1 mouse cellular context compared by ENCODE assay signal in the genomic region with DNA sequence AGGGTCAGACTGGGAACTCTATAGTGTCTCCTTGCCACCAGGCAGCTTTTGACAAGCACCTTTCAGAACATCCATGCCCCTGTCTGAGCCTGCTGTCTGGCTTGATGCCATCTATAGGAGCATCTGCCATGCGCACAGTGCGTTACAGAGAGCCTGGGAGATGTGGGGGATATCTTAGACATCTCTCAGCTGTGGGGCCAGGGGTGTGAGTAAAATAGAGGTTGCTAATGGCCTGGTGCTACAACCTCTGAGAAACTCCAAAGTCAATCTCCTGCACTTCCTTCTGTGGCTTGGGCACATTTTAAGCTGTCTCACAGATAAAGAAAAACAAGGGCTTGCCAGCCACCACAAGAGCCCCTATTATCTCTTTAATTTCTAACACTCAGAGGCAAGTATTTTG.
TF ChIP-seq lines count a peak whose summit lies in the region.

No protein-coding gene starts in this region.

TF ChIP-seq in MEL, 35 proteins besides CTCF, POLR2A, EP300 and RAD21 (continued from another document):
- TF ChIP-seq MAFK (IDR thresholded peaks at IDR 0.05; ENCODE audit: borderline replicate concordance, low read depth, low read length): peak; percentile 46; the same call in 1 of the 2 replicates
- peak; percentile 95 for TF ChIP-seq RCOR1 (IDR thresholded peaks at IDR 0.05; ENCODE audit: low read depth, low read length)
- peak; percentile 90 for TF ChIP-seq ETS1 (IDR thresholded peaks at IDR 0.05; ENCODE audit: low read depth, low read length)
- TF ChIP-seq TCF12 (IDR thresholded peaks at IDR 0.05; ENCODE audit: low read depth, low read length): peak; percentile 45; the same call in 1 of the 2 replicates
- TF ChIP-seq MAZ (IDR thresholded peaks at IDR 0.05; ENCODE audit: low read depth, low read length): no peak
- no peak for TF ChIP-seq JUND (IDR thresholded peaks at IDR 0.05; ENCODE audit: low read depth, low read length)
- TF ChIP-seq NRF1 (IDR thresholded peaks at IDR 0.05; ENCODE audit: insufficient read depth, low read depth, low read length, poor library complexity, severe bottlenecking): peak; percentile 32; the same call in 1 of the 2 replicates
- TF ChIP-seq TBP (IDR thresholded peaks at IDR 0.05; ENCODE audit: low read depth, low read length): no peak
- no peak for TF ChIP-seq MEF2A (IDR thresholded peaks at IDR 0.05; ENCODE audit: extremely low read depth, insufficient replicate concordance, low read depth, low read length, poor library complexity, severe bottlenecking)
- TF ChIP-seq KAT2A (conservative IDR thresholded peaks at IDR 0.05; ENCODE audit: low read depth, low read length): no peak
- TF ChIP-seq ZMIZ1 (IDR thresholded peaks at IDR 0.05; ENCODE audit: low read depth, low read length): no peak
- no peak for TF ChIP-seq HCFC1 (IDR thresholded peaks at IDR 0.05; ENCODE audit: low read depth, low read length)
- no peak for TF ChIP-seq MYC (IDR thresholded peaks at IDR 0.05; ENCODE audit: low read depth, low read length)
- peak; percentile 64 for TF ChIP-seq MXI1 (IDR thresholded peaks at IDR 0.05; ENCODE audit: low read depth, low read length)
- no peak for TF ChIP-seq ZKSCAN1 (IDR thresholded peaks at IDR 0.05; ENCODE audit: low read depth, low read length)
- no peak for TF ChIP-seq MYB (IDR thresholded peaks at IDR 0.05; ENCODE audit: low read depth, low read length)
- no peak for TF ChIP-seq SMC3 (IDR thresholded peaks at IDR 0.05; ENCODE audit: low read depth, low read length)
- no peak for TF ChIP-seq ELF1 (IDR thresholded peaks at IDR 0.05; ENCODE audit: low read depth, low read length)
- no peak for TF ChIP-seq USF2 (IDR thresholded peaks at IDR 0.05; ENCODE audit: borderline replicate concordance in 1 of 2, insufficient read depth in 1 of 2, low read depth in 1 of 2, low read length in 2 of 2)
- TF ChIP-seq GABPA (IDR thresholded peaks at IDR 0.05; ENCODE audit: low read depth, low read length): no peak
- TF ChIP-seq GATA1 (IDR thresholded peaks at IDR 0.05; ENCODE audit: low read depth, low read length): peak; percentile 67
- TF ChIP-seq CHD1 (IDR thresholded peaks at IDR 0.05; ENCODE audit: low read depth, low read length): no peak
- no peak for TF ChIP-seq POLR2AphosphoS2 (IDR thresholded peaks at IDR 0.05; ENCODE audit: low read length)
- TF ChIP-seq ZNF384 (IDR thresholded peaks at IDR 0.05; ENCODE audit: low read depth, low read length): no peak
- TF ChIP-seq MAX (IDR thresholded peaks at IDR 0.05; ENCODE audit: low read length): no peak; the same call in 1 of the 2 replicates
